Mouse (Mus musculus): ENCODE data around the gene Ankrd13a.
A peak's percentile ranks its signal among the peaks of the same experiment; 100 is the strongest.

Ankrd13a gene

GRCm38 (mm10) chr5:114774403-114775051 lies at the start of gene Ankrd13a:
Gene Ankrd13a (plus strand): TSS chr5:114774677.
- DNase-seq (ENCODE audit: low read depth, low spot score) = peak; percentile 94

GRCm38 (mm10) chr5:114728160-114728559 lies 46.3 kb upstream of the Ankrd13a start:
- DNase-seq (ENCODE audit: low read depth, low spot score) = no peak

GRCm38 (mm10) chr5:114730129-114730528 lies 44.3 kb upstream of the Ankrd13a start:
- no peak for DNase-seq (ENCODE audit: low read depth, low spot score)

GRCm38 (mm10) chr5:114731498-114731897 lies 43.0 kb upstream of the Ankrd13a start:
- no peak for DNase-seq (ENCODE audit: low read depth, low spot score)

- no peak for DNase-seq (ENCODE audit: low read depth, low spot score)
Observed at GRCm38 (mm10) chr5:114731969-114732368, 42.5 kb upstream of the Ankrd13a start.

GRCm38 (mm10) chr5:114733606-114734005 lies 40.9 kb upstream of the Ankrd13a start:
- no peak for DNase-seq (ENCODE audit: low read depth, low spot score)

- DNase-seq (ENCODE audit: low read depth, low spot score) = no peak
Observed at GRCm38 (mm10) chr5:114737090-114737887, 37.2 kb upstream of the Ankrd13a start.

GRCm38 (mm10) chr5:114738707-114739241 lies 35.7 kb upstream of the Ankrd13a start:
- no peak for DNase-seq (ENCODE audit: low read depth, low spot score)

- no peak for DNase-seq (ENCODE audit: low read depth, low spot score)
Observed at GRCm38 (mm10) chr5:114740595-114740994, 33.9 kb upstream of the Ankrd13a start.

- DNase-seq (ENCODE audit: low read depth, low spot score) = no peak
Observed at GRCm38 (mm10) chr5:114742572-114742971, 31.9 kb upstream of the Ankrd13a start.

GRCm38 (mm10) chr5:114742998-114743696 lies 31.3 kb upstream of the Ankrd13a start:
- DNase-seq (ENCODE audit: low read depth, low spot score) = no peak

GRCm38 (mm10) chr5:114743697-114744090 lies 30.8 kb upstream of the Ankrd13a start:
- DNase-seq (ENCODE audit: low read depth, low spot score) = no peak

- no peak for DNase-seq (ENCODE audit: low read depth, low spot score)
Observed at GRCm38 (mm10) chr5:114745581-114745980, 28.9 kb upstream of the Ankrd13a start.

GRCm38 (mm10) chr5:114746886-114747285 lies 27.6 kb upstream of the Ankrd13a start:
- DNase-seq (ENCODE audit: low read depth, low spot score) = no peak

GRCm38 (mm10) chr5:114747521-114747920 lies 27.0 kb upstream of the Ankrd13a start:
- DNase-seq (ENCODE audit: low read depth, low spot score) = no peak

GRCm38 (mm10) chr5:114750325-114750724 lies 24.2 kb upstream of the Ankrd13a start:
- DNase-seq (ENCODE audit: low read depth, low spot score) = no peak

GRCm38 (mm10) chr5:114752397-114752796 lies 22.1 kb upstream of the Ankrd13a start:
- DNase-seq (ENCODE audit: low read depth, low spot score) = no peak

- DNase-seq (ENCODE audit: low read depth, low spot score) = no peak
Observed at GRCm38 (mm10) chr5:114753384-114753783, 21.1 kb upstream of the Ankrd13a start.

GRCm38 (mm10) chr5:114759536-114760090 lies 14.9 kb upstream of the Ankrd13a start:
- no peak for DNase-seq (ENCODE audit: low read depth, low spot score)

- DNase-seq (ENCODE audit: low read depth, low spot score) = no peak
Observed at GRCm38 (mm10) chr5:114761980-114762379, 12.5 kb upstream of the Ankrd13a start.

GRCm38 (mm10) chr5:114764812-114765735 lies 9.4 kb upstream of the Ankrd13a start:
- DNase-seq (ENCODE audit: low read depth, low spot score) = peak; percentile 52

All from CD4-positive, CD25-positive, alpha-beta regulatory T cell, adult 2 months (primary cell).